Mouse (Mus musculus) C2C12 (cell line): ENCODE measurements at regions not wholly inside any gene's neighbourhood (a gene's known extent, or its start where the extent isn't known, plus 50 kb on each side); places are given as distances from the start of the nearest gene placed in this dataset.

ENCODE experiments used
- H3K27me3 ChIP-seq: one replicate; pipeline ENCODE4 v1.6.1; 2011; ENCODE audit not compliant: control insufficient read depth, insufficient read depth, insufficient read length
- H3K36me3 ChIP-seq: one replicate; pipeline ENCODE4 v1.6.1; 2011; ENCODE audit not compliant: control insufficient read depth, insufficient read depth
- H3K4me3 ChIP-seq: one replicate; pipeline ENCODE4 v1.5.1; 2011; ENCODE audit warnings: mild to moderate bottlenecking, control low read depth; ENCODE audit not compliant: poor library complexity, insufficient read depth, severe bottlenecking
- H3K79me2 ChIP-seq: one replicate; pipeline ENCODE4 v1.6.1; 2011; ENCODE audit not compliant: control insufficient read depth, insufficient read depth
- H3K79me3 ChIP-seq: one replicate; pipeline ENCODE4 v1.6.1; 2011; ENCODE audit warnings: low read depth, control low read depth
- H3ac ChIP-seq: one replicate; pipeline ENCODE3; 2011; ENCODE audit warnings: low read depth; ENCODE audit not compliant: control insufficient read depth, insufficient read length
- CEBPB ChIP-seq: IDR thresholded peaks from one replicate; pipeline ENCODE4 v1.6.1; 2011; ENCODE audit warnings: low read depth, mild to moderate bottlenecking, control low read depth, moderate library complexity
- CTCF ChIP-seq: IDR thresholded peaks from one replicate; pipeline ENCODE4 v1.5.1; 2011; ENCODE audit not compliant: control insufficient read depth, insufficient read depth, insufficient read length
- FOSL1 ChIP-seq: IDR thresholded peaks from one replicate; pipeline ENCODE4 v1.8.0; 2011; ENCODE audit warnings: mild to moderate bottlenecking, low read length; ENCODE audit not compliant: poor library complexity, insufficient read depth, severe bottlenecking
- MAX ChIP-seq: IDR thresholded peaks from one replicate; pipeline ENCODE4 v1.6.1; 2011; ENCODE audit warnings: mild to moderate bottlenecking, control low read depth
- MYOD1 ChIP-seq: IDR thresholded peaks from one replicate; pipeline ENCODE4 v1.6.1; 2011; ENCODE audit warnings: low read depth; ENCODE audit not compliant: control insufficient read depth, insufficient read length
- MYOG ChIP-seq: IDR thresholded peaks from one replicate; pipeline ENCODE4 v1.6.1; 2011; ENCODE audit not compliant: control insufficient read depth, insufficient read length; ENCODE audit errors: extremely low read depth
- USF1 ChIP-seq: IDR thresholded peaks from one replicate; pipeline ENCODE4 v1.6.1; 2011; ENCODE audit warnings: low read depth, mild to moderate bottlenecking, control low read depth, moderate library complexity

DNA sequence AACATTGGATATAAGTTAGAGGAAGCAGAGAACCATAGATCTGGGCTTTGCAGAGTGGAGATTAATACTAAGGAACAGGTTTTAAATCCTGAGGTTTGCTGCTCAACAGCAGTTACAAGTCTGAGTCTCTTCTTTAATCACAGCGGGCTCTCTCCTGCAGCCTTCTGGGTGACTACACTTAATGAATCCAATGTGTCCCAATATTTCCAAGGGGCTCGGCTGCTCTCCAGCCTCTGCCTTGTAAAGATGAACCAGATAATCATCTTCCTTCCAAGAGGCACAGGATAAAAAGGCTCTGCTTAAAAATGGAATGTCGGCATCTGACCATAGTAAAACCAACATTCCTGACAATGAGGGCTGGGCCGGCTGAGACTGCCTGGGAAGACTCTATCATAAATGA, 251.6 kb downstream of the Hs3st3b1 start:
- no peaks in the 10 kb centered on the region for H3K79me3 ChIP-seq
- H3K4me3 ChIP-seq = no peak overlapping the region
- no peaks in the 10 kb centered on the region for H3K27me3 ChIP-seq
- TF ChIP-seq CEBPB (no peak), MYOG (no peak), FOSL1 (no peak), USF1 (no peak)
- no peaks in the 10 kb centered on the region for H3K36me3 ChIP-seq
- H3ac ChIP-seq = no peak overlapping the region
- no peaks in the 10 kb centered on the region for H3K79me2 ChIP-seq

DNA sequence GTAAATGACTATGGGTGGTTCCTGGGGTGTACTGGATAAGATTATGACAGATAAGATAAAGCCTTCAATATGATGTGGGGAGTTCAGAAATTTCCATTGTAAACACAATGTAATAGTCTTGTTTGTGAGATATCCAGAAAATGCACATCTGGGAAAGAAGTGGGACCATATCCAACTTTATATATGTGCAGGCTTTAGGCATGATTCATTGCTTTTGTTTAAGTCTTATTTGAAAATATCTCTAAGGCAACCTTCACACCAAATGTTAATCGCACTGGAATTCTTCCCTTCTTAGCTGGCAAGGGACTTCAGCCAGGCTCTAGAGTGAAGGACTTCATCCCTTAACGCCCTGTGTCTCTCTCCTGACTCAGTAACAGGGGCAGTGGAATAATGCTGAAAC, 250.3 kb downstream of the Hs3st3b1 start:
- H3K4me3 ChIP-seq = no peak overlapping the region
- H3K79me3 ChIP-seq = no peaks in the 10 kb centered on the region
- H3K27me3 ChIP-seq = no peaks in the 10 kb centered on the region
- no peak overlapping the region for H3ac ChIP-seq
- H3K79me2 ChIP-seq = no peaks in the 10 kb centered on the region
- H3K36me3 ChIP-seq = no peaks in the 10 kb centered on the region
- TF ChIP-seq MYOD1 (no peak), CEBPB (no peak), USF1 (no peak), MYOG (no peak), CTCF (no peak), FOSL1 (no peak), MAX (no peak)

DNA sequence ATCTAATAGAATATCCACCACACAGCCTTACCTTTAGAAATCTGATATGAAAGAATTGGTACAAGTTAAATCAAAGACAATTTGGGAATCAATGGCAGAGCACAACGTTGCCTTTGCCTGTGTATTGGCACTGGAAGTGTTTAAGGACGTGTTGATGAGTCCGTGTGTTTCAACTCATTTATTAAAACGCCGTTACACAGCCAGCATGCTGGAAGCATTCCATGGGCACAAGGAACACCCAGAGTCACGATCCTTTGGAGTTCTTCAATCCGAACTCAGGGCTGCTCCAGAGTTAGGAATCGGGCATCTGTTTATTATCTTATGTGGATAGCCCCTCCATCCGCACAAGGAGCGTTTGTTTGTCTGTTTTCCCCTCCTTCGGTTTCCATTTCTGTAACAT, 244.2 kb downstream of the Hs3st3b1 start:
- no peaks in the 10 kb centered on the region for H3K36me3 ChIP-seq
- H3K79me2 ChIP-seq = no peaks in the 10 kb centered on the region
- no peaks in the 10 kb centered on the region for H3K79me3 ChIP-seq
- no peak overlapping the region for H3K4me3 ChIP-seq
- no peak overlapping the region for H3ac ChIP-seq
- H3K27me3 ChIP-seq = no peaks in the 10 kb centered on the region
- TF ChIP-seq CEBPB (no peak), FOSL1 (no peak), USF1 (no peak), MYOG (no peak), MYOD1 (no peak)

DNA sequence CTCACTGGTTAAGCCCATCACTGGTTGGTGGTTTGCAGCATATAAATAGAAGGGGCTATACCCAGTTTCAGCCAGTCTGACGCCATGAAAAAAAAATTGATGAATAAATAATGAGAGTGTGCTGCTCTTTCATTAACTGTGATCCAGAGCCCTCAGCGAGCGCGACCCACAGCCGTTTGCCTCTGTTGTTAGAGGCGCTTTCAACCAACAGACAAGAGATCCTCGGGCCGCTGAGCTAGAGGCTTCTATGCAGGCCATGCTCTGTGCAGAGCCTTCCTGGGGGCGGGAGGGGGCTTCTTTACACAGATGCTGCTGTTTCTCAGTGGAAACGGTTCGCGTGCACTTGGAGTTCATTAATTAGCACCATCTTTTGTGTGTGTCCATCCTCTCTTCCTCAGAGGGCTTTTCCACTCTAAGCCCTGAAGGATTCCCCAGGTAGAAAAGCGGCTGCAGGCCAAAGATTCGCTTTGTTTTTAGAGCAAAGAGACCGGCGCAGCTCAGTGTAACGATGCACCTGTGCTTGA, 243.6 kb downstream of the Hs3st3b1 start:
- TF ChIP-seq MAX (no peak), MYOD1 (no peak), CTCF (no peak), CEBPB (no peak), FOSL1 (no peak), MYOG (no peak), USF1 (no peak)
- no peak overlapping the region for H3ac ChIP-seq
- H3K79me2 ChIP-seq = no peaks in the 10 kb centered on the region
- H3K4me3 ChIP-seq = no peak overlapping the region
- H3K79me3 ChIP-seq = no peaks in the 10 kb centered on the region
- no peaks in the 10 kb centered on the region for H3K36me3 ChIP-seq
- no peaks in the 10 kb centered on the region for H3K27me3 ChIP-seq

DNA sequence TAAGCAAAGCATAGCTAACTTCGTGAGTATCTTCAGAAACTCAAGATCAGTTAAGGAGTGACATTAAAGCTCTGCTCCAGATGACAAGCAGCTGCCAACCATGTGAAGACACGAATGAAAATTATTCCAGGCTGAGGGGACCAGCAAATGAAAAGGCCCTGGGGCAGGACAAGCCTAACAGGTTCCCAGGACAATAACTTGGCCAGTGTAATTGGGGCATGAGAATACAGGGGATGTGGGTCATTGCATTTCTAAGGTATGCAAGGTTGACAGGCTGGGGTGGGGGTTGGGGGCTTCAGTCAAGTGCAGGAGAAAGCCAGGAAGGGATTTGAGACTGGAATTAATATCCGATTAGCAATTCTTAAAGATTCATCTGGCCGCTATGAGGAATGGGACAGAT, 242.6 kb downstream of the Hs3st3b1 start:
- no peak for TF ChIP-seq MYOG
- no peak for TF ChIP-seq FOSL1
- no peak for TF ChIP-seq MYOD1
- no peak for TF ChIP-seq USF1
- TF ChIP-seq CEBPB = no peak
- no peak for TF ChIP-seq CTCF
- TF ChIP-seq MAX = no peak
- no peaks in the 10 kb centered on the region for H3K79me3 ChIP-seq
- no peaks in the 10 kb centered on the region for H3K27me3 ChIP-seq
- H3ac ChIP-seq = no peak overlapping the region
- H3K79me2 ChIP-seq = no peaks in the 10 kb centered on the region
- H3K36me3 ChIP-seq = no peaks in the 10 kb centered on the region
- H3K4me3 ChIP-seq = no peak overlapping the region

DNA sequence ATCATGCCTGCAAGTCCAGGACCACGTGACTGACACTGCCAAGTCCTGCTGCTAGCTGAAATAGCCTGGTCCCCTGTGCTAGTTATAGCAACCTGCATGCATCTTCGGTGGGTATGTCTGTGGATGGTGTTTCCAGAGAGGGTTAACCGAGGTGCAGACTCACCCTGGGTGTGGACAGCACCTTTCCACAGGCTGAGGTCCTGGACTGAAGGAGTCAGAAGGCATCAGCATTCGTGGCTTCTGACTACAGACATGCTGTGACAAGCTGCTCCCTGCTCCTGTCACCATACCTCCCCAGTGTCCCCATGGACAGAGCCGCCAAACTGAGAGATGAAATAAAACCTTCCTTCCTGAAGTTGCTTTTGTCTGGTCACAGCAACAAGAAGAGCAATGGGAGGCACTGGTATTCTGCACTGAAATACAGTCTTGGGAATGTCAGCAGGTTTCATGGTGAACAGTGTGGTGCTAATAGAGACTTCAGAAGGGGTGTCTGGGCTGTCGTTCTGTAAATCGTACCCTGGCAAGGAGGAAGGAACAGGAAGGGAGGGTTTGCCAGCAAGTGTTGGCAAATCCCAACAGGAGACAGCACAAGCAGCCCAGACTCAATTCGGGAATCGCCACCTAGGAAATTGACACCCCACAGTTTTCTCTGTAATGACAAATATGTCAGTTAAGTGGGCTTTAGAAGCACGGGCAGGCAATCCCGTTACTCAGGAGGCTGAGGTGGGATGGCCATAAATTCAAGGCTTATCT, 237.7 kb downstream of the Hs3st3b1 start:
- Histone ChIP-seq H3ac (no peak overlapping the region), H3K27me3 (no peaks in the 10 kb centered on the region), H3K79me3 (no peaks in the 10 kb centered on the region), H3K36me3 (no peaks in the 10 kb centered on the region), H3K4me3 (no peak overlapping the region), H3K79me2 (no peaks in the 10 kb centered on the region)
- TF ChIP-seq MYOG (no peak), CTCF (no peak), FOSL1 (no peak), USF1 (no peak), MAX (no peak), MYOD1 (no peak), CEBPB (no peak)
